Mouse (Mus musculus) lung, embryonic 14.5 days (tissue): Measurements from ENCODE around the gene Lrg1. TPM values are rescaled to one million over a fixed set of nuclear protein-coding genes. Genes with fewer than 3 reads are reported as not detected.
"Not testable (repeated sequence)": the region's sequence is repeated elsewhere in the genome, so short reads cannot be mapped to it uniquely, and the experiment has no call there.

Source experiments
- ATAC-seq: fragments of 200-750 bp; cut with Nextera tagmentation; 2 replicates; pipeline ENCODE4 v1.8.0; 2017; ENCODE audit warnings: mild to moderate bottlenecking, moderate TSS enrichment, moderate library complexity; ENCODE audit not compliant: insufficient read depth
- DNase-seq: peaks from one replicate; pipeline ENCODE4 v3.0.0-alpha.2; 2015
- H3K27ac ChIP-seq: fragments of 300-500 bp; sonication (generic); 2 replicates; pipeline ENCODE4 v1.5.1; 2014; ENCODE audit warnings: low read depth, mild to moderate bottlenecking, moderate library complexity
- H3K27me3 ChIP-seq: fragments of 300-500 bp; sonication (generic); 2 replicates; pipeline ENCODE4 v1.6.1; 2014; ENCODE audit warnings: low read length, control low read depth; ENCODE audit not compliant: insufficient read depth
- H3K36me3 ChIP-seq: fragments of 300-500 bp; sonication (generic); 2 replicates; pipeline ENCODE4 v1.6.1; 2014; ENCODE audit warnings: control low read depth; ENCODE audit not compliant: insufficient read depth
- H3K4me1 ChIP-seq: fragments of 300-500 bp; sonication (generic); 2 replicates; pipeline ENCODE4 v1.6.1; 2014; ENCODE audit warnings: antibody characterized with exemption, control low read depth; ENCODE audit not compliant: insufficient read depth
- H3K4me2 ChIP-seq: fragments of 300-500 bp; sonication (generic); 2 replicates; pipeline ENCODE4 v1.6.1; 2014; ENCODE audit warnings: mild to moderate bottlenecking
- H3K4me3 ChIP-seq: fragments of 300-500 bp; sonication (generic); 2 replicates; pipeline ENCODE4 v1.5.1; 2014; ENCODE audit warnings: low read depth, low read length
- H3K9ac ChIP-seq: fragments of 300-500 bp; sonication (generic); 2 replicates; pipeline ENCODE4 v1.6.1; 2014
- H3K9me3 ChIP-seq: fragments of 300-500 bp; sonication (generic); 2 replicates; pipeline ENCODE4 v1.6.1; 2016; ENCODE audit warnings: low read depth, low read length, control low read depth
- CTCF ChIP-seq: IDR thresholded peaks from 2 replicates; pipeline ENCODE4 v1.5.1; 2016; ENCODE audit warnings: antibody characterized with exemption, low read depth
- WGBS: fragments of 180-500 bp; shearing (Covaris S2); extraction: QIAGEN DNeasy Blood & Tissue Kit; methylation state at CpG from one replicate; pipeline ENCODE4 v1.1.7; 2014; 5-methylcytosine and 5-hydroxymethylcytosine counted together
- polyA plus RNA-seq: library from polyadenylated mRNA; unstranded; fragments of >200 nt; fragmentation: Nextera tagmentation; extraction: Ambion mirVana; gene quantifications from 2 replicates; pipeline ENCODE4 v1.2.1, GENCODE M21; 2014

The Lrg1 gene
- polyA plus RNA-seq, 1 experiment from 2014 or later: 0.17 TPM

- Histone ChIP-seq H3K36me3 (peaks cover 69% of the 10 kb centered on the region), H3K9ac (no peak overlapping the region), H3K4me1 (no peaks in the 10 kb centered on the region), H3K27ac (no peak overlapping the region), H3K27me3 (no peaks in the 10 kb centered on the region), H3K9me3 (no peaks in the 10 kb centered on the region), H3K4me2 (no peak overlapping the region), H3K4me3 (no peak overlapping the region)
- ATAC-seq: no peak
- no peak for DNase-seq
- TF ChIP-seq CTCF: no peak
- WGBS: 100% methylated on average over 1 of the region's 1 CpGs
Measured at GRCm38 (mm10) chr17:56092794-56093193, 29.0 kb downstream of the Lrg1 start.

- Histone ChIP-seq H3K9me3 (no peaks in the 10 kb centered on the region), H3K9ac (no peak overlapping the region), H3K4me3 (no peak overlapping the region), H3K27me3 (no peaks in the 10 kb centered on the region), H3K27ac (no peak overlapping the region; the same call in 1 of the 2 replicates), H3K36me3 (peaks cover 68% of the 10 kb centered on the region), H3K4me1 (no peaks in the 10 kb centered on the region), H3K4me2 (no peak overlapping the region)
- 82% methylated on average over 1 of the region's 1 CpGs for whole genome bisulfite sequencing
- ATAC-seq (no peak), DNase-seq (no peak)
- TF ChIP-seq CTCF: no peak
Measured at GRCm38 (mm10) chr17:56092312-56092711, 29.5 kb downstream of the Lrg1 start.

GRCm38 (mm10) chr17:56080781-56081585 lies 40.8 kb downstream of the Lrg1 start:
- ATAC-seq: peak; percentile 6; the same call in 1 of the 2 replicates
- H3K9me3 ChIP-seq: no peaks in the 10 kb centered on the region
- peak; percentile 77 for DNase-seq

GRCm38 (mm10) chr17:56079921-56080320 lies 41.9 kb downstream of the Lrg1 start:
- H3K9me3 ChIP-seq: no peaks in the 10 kb centered on the region
- DNase-seq: peak; percentile 13
- H3K9ac ChIP-seq: peak overlapping the region; percentile 74
- H3K4me2 ChIP-seq: peak overlapping the region; percentile 97
- peaks cover 27% of the 10 kb centered on the region for H3K36me3 ChIP-seq
- peak overlapping the region; percentile 36; the same call in 1 of the 2 replicates for H3K27ac ChIP-seq
- H3K4me1 ChIP-seq: peaks cover 7% of the 10 kb centered on the region
- no peak for TF ChIP-seq CTCF
- no peaks in the 10 kb centered on the region for H3K27me3 ChIP-seq
- ATAC-seq: no peak
- H3K4me3 ChIP-seq: peak overlapping the region; percentile 79
- WGBS: 1% methylated on average over 11 of the region's 11 CpGs

More at GRCm38 (mm10) chr17:56080781-56081585, 40.8 kb downstream of the Lrg1 start:
- H3K4me2 ChIP-seq: peak overlapping the region; percentile 97
- peaks cover 7% of the 10 kb centered on the region for H3K4me1 ChIP-seq
- H3K4me3 ChIP-seq: peak overlapping the region; percentile 79
- H3K9ac ChIP-seq: peak overlapping the region; percentile 74
- TF ChIP-seq CTCF: no peak
- 8% methylated on average over 8 of the region's 8 CpGs for WGBS
- H3K27ac ChIP-seq: no peak overlapping the region
- no peaks in the 10 kb centered on the region for H3K27me3 ChIP-seq
- peaks cover 37% of the 10 kb centered on the region for H3K36me3 ChIP-seq

- H3K27me3 ChIP-seq: no peaks in the 10 kb centered on the region
- peaks cover 19% of the 10 kb centered on the region for H3K36me3 ChIP-seq
- under 1% methylated on average over 61 of the region's 61 CpGs for WGBS
- DNase-seq: peak; percentile 100
- H3K27ac ChIP-seq: peak within 1 kb of the TSS; percentile 36; the same call in 1 of the 2 replicates
- peak; percentile 94 for ATAC-seq
- peaks cover 7% of the 10 kb centered on the region for H3K4me1 ChIP-seq
- H3K4me3 ChIP-seq: peak within 1 kb of the TSS; percentile 79
- H3K9ac ChIP-seq: peak within 1 kb of the TSS; percentile 74
- TF ChIP-seq CTCF: no peak
- H3K9me3 ChIP-seq: no peaks in the 10 kb centered on the region
- peak within 1 kb of the TSS; percentile 97 for H3K4me2 ChIP-seq
Measured at GRCm38 (mm10) chr17:56078880-56079795, 42.7 kb downstream of the Lrg1 start, which contains the start of gene Hdgfl2. Gene Hdgfl2, plus strand, starts transcription at chr17:56079634.

- not testable (repeated sequence) for H3K9me3 ChIP-seq, H3K4me1 ChIP-seq, H3K27me3 ChIP-seq, H3K9ac ChIP-seq, ATAC-seq, DNase-seq, H3K27ac ChIP-seq
- H3K4me3 ChIP-seq: peak overlapping the region; percentile 79
- H3K4me2 ChIP-seq: peak overlapping the region; percentile 53
- WGBS: 56% methylated on average over 9 of the region's 9 CpGs
- peaks cover 12% of the 10 kb centered on the region for H3K36me3 ChIP-seq
Measured at GRCm38 (mm10) chr17:56078361-56078760, 43.4 kb downstream of the Lrg1 start.

- 89% methylated on average over 5 of the region's 5 CpGs for WGBS
- no peak overlapping the region for H3K9ac ChIP-seq
- no peak overlapping the region for H3K4me3 ChIP-seq
- H3K9me3 ChIP-seq: no peaks in the 10 kb centered on the region
- H3K36me3 ChIP-seq: peaks cover 13% of the 10 kb centered on the region
- H3K27me3 ChIP-seq: no peaks in the 10 kb centered on the region
- H3K27ac ChIP-seq: no peak overlapping the region
- no peak for TF ChIP-seq CTCF
- H3K4me1 ChIP-seq: peaks cover 10% of the 10 kb centered on the region
- H3K4me2 ChIP-seq: no peak overlapping the region
- no peak for DNase-seq
- no peak for ATAC-seq
Measured at GRCm38 (mm10) chr17:56077523-56077922, 44.3 kb downstream of the Lrg1 start.
